Mouse (Mus musculus) small intestine, adult 2 months (tissue): Measurements from ENCODE around the gene Unc13b.

ENCODE experiments used
- CTCF ChIP-seq: fragments of 200-500 bp; IDR thresholded peaks from 2 replicates; pipeline ENCODE4 v1.5.1; 2012; ENCODE audit warnings: low read depth, mild to moderate bottlenecking, control low read depth, inconsistent platforms, low read length, moderate library complexity, mixed read lengths; ENCODE audit not compliant: insufficient replicate concordance, insufficient read length; ENCODE audit errors: extremely low read depth
- POLR2A ChIP-seq: fragments of 200-500 bp; IDR thresholded peaks from 2 replicates; pipeline ENCODE4 v1.6.1; 2012; ENCODE audit warnings: low read depth, mild to moderate bottlenecking, control low read depth, inconsistent platforms, low read length, moderate library complexity

DNA sequence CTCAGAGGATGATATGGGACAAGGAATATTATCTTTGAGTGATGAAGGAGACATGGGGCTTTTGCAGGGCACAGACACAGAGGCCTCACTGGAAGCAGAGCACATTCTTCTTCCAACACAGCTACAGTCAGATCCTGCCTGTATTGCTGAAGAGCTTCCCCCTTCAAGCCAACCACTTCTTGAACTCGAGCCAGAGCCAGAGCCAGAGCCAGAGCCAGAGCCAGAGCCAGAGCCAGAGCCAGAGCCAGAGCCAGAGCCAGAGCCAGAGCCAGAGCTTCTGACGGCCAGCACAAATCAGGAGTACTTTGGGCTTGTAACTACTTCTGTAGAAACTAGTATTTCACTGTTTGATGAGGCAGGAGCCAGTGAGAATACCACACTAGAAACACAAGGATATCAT lies 118.4 kb downstream of the Unc13b start:
- TF ChIP-seq POLR2A = no peak
- no peak for TF ChIP-seq CTCF
